Comparison of ENCODE assay signal across 15 mouse cellular contexts in the genomic region with DNA sequence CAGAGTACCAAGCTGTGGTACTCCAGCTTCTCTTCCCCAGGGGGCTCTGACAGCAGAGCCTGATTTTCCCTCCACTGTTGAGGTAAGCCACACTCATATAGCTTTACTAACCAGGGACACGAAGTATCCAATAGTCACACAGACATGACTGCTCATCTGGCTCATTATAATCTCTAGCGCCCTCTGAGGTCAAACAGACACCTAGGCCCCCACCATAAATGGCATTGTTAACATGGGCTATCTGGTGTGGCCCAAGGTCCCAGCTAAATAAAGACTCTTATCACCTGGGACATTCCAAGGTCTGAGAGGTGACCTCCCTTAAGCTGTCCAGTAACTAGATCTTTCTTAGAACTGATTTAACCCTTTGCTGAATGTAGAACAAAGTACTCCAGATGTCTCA.
"Had no signal": no experiment of that assay in that cellular context is flagged by ENCODE, and none has a peak within 500 bp of the region (broad histone marks: within the 10 kb centered on the region; RNA-seq: fewer than 3 reads in every experiment).

No protein-coding gene starts in this region.

- H3K9ac ChIP-seq: liver, embryonic 13.5 days; liver, postnatal 0 days; lung, embryonic 15.5 days; midbrain, embryonic 15.5 days; neural tube, embryonic 13.5 days had no signal

- H3K27me3 ChIP-seq: liver, embryonic 13.5 days; lung, embryonic 15.5 days; midbrain, embryonic 15.5 days; neural tube, embryonic 13.5 days had no signal

- H3K9me3 ChIP-seq: limb, embryonic 10.5 days; liver, embryonic 13.5 days; lung, embryonic 15.5 days; megakaryocyte, embryonic 14.5 days; midbrain, embryonic 15.5 days; neural tube, embryonic 13.5 days had no signal

- H3K27ac ChIP-seq: left cerebral cortex, adult 2 months; limb, embryonic 10.5 days; liver, embryonic 13.5 days; lung, embryonic 15.5 days; macrophage; midbrain, embryonic 15.5 days; neural tube, embryonic 13.5 days had no signal

- H3K4me1 ChIP-seq: liver, embryonic 13.5 days; midbrain, embryonic 15.5 days; neural tube, embryonic 13.5 days had no signal

- H3K36me3 ChIP-seq: limb, embryonic 10.5 days; liver, embryonic 13.5 days; lung, embryonic 15.5 days; midbrain, embryonic 15.5 days; neural tube, embryonic 13.5 days had no signal

- H3K4me2 ChIP-seq: liver, embryonic 13.5 days; lung, embryonic 15.5 days; midbrain, embryonic 11.5 days; midbrain, embryonic 15.5 days; neural tube, embryonic 13.5 days had no signal

- DNase-seq: kidney, postnatal 25 days; liver, embryonic 13.5 days; liver, postnatal 0 days; lung, postnatal 14 days; retina, postnatal 1 day; right cerebral cortex, postnatal 14 days; thymus, postnatal 36 days had no signal

- ATAC-seq: liver, postnatal 0 days; midbrain, embryonic 15.5 days had no signal

- H3K4me3 ChIP-seq: left cerebral cortex, adult 2 months; limb, embryonic 10.5 days; liver, embryonic 13.5 days; lung, embryonic 15.5 days; megakaryocyte, embryonic 14.5 days; midbrain, embryonic 15.5 days; neural tube, embryonic 13.5 days had no signal
